Mouse (Mus musculus): ENCODE measurements around the gene Ndc80.
"Not testable (repeated sequence)": the region's sequence is repeated elsewhere in the genome, so short reads cannot be mapped to it uniquely, and the experiment has no call there.

Ndc80 gene

GRCm38 (mm10) chr17:71479381-71479901, 47.2 kb downstream of the Ndc80 start:
- in situ Hi-C loops (cut with MboI, MseI): no loop called here

- in situ Hi-C loops (cut with MboI, MseI): no loop called here
These were observed 49.2 kb downstream of the Ndc80 start for GRCm38 (mm10) chr17:71477481-71477880.

- in situ Hi-C loops (cut with MboI, MseI): no loop called here
These were observed 50.2 kb downstream of the Ndc80 start for GRCm38 (mm10) chr17:71476346-71477020.

GRCm38 (mm10) chr17:71475705-71476089, 51.0 kb downstream of the Ndc80 start:
- in situ Hi-C loops (cut with MboI, MseI): no loop called here

- in situ Hi-C loops (cut with MboI, MseI): no loop called here
These were observed 51.6 kb downstream of the Ndc80 start, which contains the start of gene Smchd1 for GRCm38 (mm10) chr17:71474762-71475704. Gene Smchd1, minus strand, starts transcription at chr17:71475343.

GRCm38 (mm10) chr17:71474128-71474527, 52.5 kb downstream of the Ndc80 start:
- in situ Hi-C loops (cut with MboI, MseI): no loop called here

GRCm38 (mm10) chr17:71471261-71471660, 55.4 kb downstream of the Ndc80 start:
- in situ Hi-C loops (cut with MboI, MseI): no loop called here

GRCm38 (mm10) chr17:71460312-71460711, 66.3 kb downstream of the Ndc80 start:
- in situ Hi-C loops (cut with MboI, MseI): no loop called here

GRCm38 (mm10) chr17:71459818-71460217, 66.8 kb downstream of the Ndc80 start, which contains the start of gene Gm4707:
Gene Gm4707, minus strand, starts transcription at chr17:71459918.
- in situ Hi-C loops (cut with MboI, MseI): no loop called here

GRCm38 (mm10) chr17:71457361-71457760, 69.3 kb downstream of the Ndc80 start:
- in situ Hi-C loops (cut with MboI, MseI): not testable (repeated sequence)
